Mouse (Mus musculus) mesoderm, embryonic 11.5 days (tissue): ENCODE measurements around the gene Hfe.

Experiments used
- DNase-seq: peaks from one replicate; pipeline ENCODE4 v3.0.0-alpha.2; 2012; ENCODE audit warnings: low read depth, low spot score

Gene Hfe

DNA sequence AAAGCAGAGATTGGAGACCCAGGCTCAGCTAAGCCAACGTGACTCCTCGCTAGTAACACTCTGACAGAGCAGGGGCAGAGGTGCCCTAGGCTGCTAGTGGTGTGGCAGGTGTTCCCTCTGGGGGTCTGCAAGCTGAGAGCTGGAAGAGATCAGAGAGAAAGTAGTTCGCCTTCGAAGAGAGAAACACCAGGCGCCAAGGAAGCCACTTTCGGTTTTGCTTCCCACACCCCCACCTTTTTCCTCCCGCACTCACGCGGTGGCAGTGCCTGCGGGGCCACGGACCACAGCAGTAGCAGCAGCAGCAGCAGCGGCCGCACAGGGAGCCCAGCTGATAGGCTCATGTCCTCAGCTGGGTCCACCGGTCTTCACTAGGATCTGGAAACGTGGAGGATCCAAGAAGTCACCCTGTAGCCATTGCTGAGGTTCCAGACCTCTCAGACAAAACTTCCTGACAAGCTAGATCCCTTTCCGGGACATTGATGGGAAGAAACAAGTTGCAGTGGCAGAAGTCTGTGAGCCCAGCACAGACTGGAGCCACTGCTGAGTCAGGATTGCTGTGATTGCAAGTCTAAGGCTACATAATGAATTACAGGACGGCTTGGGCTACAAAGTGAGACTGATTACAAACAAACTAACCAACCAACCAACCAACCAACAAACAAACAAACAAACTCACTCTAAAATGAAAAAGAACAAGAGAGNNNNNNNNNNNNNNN is at the start of gene Hfe:
TSS of gene Hfe (minus strand) at position 481 of the 716 bp plus-strand sequence.
- peak; percentile 47 for DNase-seq

DNA sequence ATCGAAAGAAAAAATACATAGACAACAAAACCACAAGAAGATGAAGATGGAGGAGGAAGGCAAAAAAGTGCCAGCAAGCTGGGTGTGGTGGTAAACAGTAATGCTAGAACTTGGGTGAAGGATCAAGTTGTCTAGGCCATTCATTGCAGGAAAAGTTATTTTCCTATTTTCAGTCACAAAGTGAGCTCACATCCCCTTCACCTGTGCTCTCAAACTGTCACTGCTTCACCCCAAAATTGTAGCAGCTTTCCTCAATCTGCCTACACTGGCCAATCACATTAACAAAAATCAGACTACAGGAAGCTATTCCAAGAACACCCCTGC is 49.2 kb upstream of the Hfe start:
- DNase-seq = peak; percentile 61

DNA sequence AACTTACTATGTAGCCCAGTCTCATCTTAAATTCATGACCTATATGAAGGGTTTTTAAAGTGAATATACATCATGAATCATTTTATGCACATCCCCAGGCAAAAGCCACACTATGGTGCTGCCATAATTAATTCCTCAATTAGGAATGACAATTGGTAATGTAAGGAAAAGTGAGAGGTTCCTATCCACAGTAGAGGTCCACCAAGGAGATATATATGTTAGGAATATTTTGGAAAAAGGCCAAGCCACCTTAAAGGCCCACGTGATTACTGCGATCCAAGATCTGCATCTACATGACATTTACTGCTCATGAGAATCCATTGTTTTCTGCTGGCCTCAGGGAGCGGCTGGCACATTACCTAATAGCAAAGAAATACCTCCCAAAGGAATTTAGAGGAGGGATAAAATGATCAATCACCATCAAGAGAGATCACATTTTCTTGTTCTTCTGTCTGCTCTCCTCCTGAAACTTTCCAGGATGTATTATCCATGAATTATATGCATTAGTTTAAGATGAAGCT is 48.7 kb upstream of the Hfe start:
- DNase-seq = no peak

DNA sequence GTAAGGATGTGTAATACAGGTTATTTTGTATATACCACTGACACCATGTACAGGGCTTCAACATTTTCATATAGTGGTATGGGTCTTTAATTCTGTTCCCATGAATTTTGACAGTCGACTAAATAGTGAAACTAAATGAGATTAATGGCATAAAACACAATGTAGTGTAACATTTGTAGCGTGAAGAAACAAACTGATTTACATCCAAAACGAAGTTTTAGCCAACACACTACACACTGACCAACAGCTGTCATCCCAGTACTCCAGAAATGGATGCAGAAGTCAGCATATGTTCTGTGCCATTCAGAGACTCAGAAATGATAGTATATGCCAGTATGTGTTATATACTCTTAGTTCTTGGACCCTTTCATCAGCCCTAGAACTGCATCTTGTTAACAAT is 47.3 kb upstream of the Hfe start:
- DNase-seq = no peak

DNA sequence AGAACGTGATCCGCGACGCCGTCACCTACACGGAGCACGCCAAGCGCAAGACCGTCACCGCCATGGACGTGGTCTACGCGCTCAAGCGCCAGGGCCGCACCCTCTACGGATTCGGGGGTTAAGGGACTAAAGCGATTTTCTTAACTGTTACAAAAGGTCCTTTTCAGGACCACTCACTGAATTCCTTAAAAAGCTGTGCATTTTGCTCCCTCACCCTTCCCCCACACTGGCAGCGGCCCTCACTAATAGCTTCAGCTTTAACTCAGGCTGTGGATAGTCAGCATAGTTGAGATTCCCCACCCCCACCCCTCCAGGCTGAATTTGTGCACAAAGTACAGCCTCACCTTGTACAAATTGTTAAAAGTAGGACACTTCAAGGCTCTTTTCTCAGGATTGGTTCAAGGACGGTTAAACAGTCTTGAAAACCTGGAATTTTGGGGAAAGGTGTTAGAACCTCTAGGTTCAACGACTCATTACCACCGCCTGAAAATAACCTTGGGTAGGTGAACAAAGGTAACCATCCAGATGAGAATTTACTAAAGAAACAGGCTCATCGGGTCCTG is 46.6 kb upstream of the Hfe start:
- peak; percentile 62 for DNase-seq

DNA sequence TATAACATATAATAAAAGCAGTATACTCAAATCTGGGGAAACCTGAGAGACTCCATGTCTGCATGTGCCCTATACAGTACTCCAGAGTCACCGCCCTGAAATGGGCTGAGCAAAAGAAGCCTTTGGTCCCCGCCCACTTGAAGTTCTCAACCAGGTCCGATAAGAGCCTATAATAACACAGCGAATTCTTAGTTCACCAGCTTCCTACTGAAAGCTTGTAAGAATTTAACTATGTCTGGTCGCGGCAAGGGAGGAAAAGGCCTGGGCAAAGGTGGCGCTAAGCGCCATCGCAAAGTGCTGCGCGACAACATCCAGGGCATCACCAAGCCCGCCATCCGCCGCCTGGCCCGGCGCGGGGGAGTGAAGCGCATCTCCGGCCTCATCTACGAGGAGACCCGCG is 46.1 kb upstream of the Hfe start, which contains the start of gene Hist1h4b:
TSS of gene Hist1h4b (plus strand) at position 224 of the 400 bp plus-strand sequence.
- peak; percentile 90 for DNase-seq

DNA sequence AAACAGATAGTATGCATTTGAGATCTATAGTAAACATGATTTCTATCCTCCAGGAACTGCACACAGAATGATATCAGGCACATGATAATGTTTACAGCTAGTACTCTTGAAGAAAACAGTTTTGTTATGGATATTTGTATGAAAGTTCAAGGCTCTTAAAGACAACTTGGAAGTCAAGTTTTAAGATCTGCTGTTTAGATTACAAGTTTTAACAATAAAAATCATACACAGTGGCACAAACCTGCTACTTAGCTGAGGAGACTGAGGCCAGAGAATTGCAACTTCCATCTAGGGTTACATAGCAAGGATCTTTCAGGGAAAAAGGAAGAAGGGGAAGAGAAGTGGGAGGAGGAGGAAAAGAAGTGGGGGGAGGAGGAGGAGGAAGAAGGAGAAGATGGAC is 44.3 kb upstream of the Hfe start:
- DNase-seq = no peak

DNA sequence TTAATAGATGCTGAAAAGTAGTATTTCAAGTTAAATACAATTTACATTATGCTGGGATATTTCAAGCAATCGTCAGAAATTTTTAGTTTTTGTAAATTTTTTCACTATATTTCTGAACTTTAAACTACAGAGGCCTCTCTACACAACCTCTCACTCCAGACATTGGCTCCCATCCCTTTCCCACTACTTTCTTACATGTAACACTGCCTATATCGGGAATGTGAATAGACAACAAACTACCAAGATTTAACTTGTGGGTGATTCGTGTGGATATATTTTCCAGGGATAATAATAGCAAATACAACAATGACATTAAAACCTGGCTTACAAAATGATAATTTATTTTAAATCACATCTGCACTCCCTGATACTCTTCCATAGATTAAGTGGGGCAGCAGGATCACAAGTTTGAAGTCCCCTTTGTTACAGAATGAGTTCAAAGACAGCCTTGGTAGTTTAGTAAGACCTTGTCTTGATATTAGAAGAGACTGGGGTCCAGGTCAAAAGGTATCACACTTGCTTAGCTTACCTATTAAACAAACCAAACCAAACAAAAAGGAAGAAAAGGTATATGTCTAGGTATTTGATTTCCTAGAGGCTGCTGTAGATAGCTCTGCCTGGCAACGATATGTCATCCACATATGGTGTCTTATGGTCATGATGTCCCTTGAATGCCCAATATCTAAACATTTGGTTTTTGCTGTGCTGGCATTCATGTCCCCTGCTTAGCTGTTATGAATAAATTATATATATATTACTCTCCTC is 42.8 kb upstream of the Hfe start:
- no peak for DNase-seq

DNA sequence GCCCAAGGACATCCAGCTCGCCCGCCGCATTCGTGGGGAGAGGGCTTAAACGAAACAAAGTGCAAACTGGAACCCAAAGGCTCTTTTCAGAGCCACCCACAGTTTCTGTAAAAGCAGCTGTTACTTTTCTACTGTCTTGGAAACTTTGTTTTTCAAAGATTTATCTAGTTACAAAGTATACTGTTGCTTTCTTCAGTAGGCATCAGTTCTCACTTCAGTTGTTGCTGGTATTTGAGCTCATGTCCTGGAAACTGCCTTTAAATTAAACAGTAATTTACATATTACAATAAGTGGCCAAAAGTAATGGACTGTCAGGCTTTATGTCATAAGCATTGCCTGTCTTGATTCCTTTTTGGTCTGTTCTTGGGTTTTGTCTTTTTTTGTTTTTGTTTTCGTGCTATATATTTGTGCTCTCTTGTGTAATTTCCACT is 42.1 kb upstream of the Hfe start:
- no peak for DNase-seq

DNA sequence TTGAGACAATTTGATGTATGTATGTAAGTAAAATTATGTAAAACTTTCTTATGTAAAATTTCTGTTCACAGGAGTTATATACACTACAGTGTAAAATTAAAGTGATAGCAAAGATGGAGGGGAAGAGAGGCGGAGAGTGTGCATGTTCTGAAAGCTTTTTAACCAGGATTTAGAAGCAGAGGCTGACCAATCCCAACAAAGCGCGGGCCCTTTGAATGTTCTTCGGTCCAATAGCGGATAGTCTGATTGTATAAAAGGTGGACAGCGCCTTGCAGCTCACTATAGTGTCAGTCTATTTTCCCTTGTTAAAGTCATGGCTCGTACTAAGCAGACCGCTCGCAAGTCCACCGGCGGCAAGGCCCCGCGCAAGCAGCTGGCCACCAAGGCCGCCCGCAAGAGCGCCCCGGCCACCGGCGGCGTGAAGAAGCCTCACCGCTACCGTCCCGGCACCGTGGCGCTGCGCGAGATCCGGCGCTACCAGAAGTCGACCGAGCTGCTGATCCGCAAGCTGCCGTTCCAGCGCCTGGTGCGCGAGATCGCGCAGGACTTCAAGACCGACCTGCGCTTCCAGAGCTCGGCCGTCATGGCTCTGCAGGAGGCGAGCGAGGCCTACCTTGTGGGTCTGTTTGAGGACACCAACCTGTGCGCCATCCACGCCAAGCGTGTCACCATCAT is 41.5 kb upstream of the Hfe start, which contains the start of gene Hist1h3b:
TSS of gene Hist1h3b (plus strand) at position 201 of the 675 bp plus-strand sequence.
- peak; percentile 94 for DNase-seq

DNA sequence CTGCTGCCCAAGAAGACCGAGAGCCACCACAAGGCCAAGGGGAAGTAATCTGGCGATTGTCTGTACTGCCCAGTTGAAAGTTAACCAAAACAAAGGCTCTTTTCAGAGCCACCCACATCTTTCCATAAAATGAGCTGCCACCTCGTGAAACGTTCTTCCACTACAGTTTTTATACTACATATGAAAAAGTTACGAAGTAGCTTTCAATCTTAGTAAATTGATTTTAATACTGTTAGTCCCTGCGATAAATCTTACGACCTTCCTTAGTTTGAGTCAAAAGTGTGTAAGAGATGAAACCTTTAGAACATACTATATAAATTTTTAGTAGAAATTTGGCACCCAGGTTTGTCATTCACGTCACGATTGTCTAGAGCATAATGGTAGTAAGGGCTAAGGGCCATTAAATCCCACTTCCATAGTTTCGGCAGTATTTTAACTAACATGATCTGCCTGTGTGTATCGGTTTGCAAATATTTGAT is 40.9 kb upstream of the Hfe start:
- peak; percentile 50 for DNase-seq

DNA sequence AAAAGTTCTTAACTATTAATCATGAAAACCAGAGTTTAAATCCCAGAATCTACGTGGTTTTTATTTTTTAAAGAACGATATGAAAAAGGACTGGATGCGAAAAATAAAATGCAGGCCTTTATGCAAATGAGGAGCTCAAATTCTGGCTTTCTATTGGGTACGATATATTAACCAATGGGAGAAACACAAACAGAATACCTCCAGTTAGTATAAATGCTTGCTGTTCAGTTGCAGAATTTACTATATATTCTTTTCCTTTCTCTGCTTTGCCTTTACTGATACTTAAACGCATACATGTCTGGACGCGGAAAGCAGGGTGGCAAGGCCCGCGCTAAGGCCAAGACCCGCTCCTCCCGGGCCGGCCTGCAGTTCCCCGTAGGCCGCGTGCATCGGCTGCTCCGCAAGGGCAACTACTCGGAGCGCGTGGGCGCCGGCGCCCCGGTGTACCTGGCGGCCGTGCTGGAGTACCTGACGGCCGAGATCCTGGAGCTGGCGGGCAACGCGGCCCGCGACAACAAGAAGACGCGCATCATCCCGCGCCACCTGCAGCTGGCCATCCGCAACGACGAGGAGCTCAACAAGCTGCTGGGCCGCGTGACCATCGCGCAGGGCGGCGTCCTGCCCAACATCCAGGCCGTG is 40.3 kb upstream of the Hfe start, which contains the start of gene Hist1h2ab:
TSS of gene Hist1h2ab (plus strand) at position 288 of the 639 bp plus-strand sequence.
- peak; percentile 74 for DNase-seq

DNA sequence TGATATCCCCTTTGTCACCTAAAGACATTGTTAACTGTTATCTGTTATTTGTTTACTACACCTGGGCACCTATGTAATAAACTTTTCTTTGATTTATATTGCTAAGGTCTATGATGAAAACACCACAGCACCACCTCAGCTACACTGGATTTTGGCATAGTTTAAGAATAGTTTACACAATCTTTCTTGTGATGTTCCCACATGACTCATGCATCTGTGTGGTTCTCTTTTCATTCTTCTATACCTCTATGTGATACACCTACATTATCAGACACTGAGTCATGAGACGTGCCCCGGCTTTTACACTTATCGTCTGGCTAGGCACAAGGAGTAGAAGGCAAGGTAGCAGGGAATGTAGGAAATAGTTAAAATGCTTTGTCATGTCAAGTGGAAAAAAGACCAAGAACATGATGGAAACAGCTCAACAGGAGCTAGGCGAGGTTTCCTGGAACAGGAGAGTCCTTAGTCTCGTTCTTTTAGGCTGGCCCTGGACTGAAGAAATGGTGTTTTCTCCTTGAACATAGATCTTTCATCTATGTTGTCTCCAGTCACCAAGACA is 39.0 kb upstream of the Hfe start:
- DNase-seq = no peak

DNA sequence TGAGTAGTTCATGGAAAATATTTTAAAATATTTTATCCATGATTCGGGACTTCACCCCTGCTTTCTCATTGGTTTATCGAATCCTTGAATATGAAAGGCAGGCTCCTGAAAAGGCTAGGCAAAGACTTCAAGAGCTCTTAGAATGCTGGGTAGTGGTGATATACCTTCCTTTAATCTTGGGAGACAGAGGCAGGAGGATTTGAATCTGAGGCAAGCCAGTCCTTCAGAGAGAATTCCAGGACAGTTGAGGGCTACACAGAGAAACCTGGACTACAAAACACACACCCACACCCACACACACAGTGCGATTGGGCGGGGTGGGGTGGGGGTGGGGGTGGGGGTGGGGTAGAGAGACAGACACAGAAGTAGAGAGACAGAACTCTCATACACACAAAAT is 37.2 kb upstream of the Hfe start:
- DNase-seq = no peak

DNA sequence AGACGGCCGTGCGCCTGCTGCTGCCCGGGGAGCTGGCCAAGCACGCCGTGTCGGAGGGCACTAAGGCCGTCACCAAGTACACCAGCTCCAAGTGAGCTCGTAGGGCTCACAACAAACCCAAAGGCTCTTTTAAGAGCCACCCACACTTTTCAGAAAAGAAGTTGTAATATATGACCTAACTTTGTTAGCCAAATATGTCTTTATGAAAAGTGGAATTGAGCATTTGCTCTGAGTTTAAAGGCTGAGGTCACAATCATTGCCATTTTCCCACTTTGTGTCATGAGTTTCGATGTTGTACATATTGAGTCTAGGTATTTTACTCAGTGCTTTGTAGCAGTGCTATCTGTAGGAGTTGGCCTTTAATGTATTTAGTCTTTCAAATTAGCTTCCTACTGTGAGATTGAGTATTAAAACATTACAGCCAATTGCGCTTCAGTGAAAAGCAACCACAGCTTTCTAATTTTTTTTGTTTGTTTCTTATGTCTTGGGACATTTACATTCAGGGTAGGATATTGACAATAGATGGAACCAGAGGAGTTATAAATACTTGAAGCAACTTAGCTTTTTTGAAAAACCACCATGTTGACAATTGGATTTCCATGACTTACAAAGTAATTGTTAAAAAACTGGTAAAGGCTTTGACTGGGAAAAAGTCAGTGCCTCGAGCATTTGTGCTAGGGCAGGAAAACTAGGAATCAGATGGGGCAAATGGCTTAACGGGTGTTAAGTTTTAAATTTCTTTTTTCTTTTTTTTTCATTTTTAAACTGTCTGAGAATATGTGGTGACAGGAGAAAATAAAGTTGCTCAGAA is 36.6 kb upstream of the Hfe start:
- DNase-seq = peak; percentile 24

DNA sequence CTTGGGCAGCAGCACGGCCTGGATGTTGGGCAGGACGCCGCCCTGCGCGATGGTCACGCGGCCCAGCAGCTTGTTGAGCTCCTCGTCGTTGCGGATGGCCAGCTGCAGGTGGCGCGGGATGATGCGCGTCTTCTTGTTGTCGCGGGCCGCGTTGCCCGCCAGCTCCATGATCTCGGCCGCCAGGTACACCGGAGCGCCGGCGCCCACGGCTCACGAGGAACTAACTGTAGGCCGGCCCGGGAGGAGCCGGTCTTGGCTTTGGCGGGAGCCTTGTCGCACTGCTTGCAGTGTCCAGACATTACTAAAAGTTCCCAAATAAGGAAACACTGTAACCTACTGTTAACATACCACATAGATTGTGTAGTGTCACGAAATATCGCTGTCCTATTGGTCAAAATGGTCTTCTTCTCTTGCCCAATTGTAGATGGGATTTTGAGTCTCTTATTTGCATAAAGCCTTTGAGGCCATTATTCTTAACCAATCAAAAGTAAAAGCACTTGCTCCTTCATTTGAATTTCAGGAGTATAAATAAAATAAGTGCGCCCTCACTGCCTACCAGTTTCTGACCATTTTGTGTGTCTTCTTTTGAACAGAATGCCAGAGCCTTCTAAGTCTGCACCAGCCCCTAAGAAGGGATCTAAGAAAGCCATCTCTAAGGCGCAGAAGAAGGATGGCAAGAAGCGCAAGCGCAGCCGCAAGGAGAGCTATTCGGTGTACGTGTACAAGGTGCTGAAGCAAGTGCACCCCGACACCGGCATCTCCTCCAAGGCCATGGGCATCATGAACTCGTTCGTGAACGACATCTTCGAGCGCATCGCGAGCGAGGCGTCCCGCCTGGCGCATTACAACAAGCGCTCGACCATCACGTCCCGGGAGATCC is 35.8 kb upstream of the Hfe start, which contains the start of gene Hist1h2bb:
TSS of gene Hist1h2bb (plus strand) at position 534 of the 880 bp plus-strand sequence.
- DNase-seq = peak; percentile 88

DNA sequence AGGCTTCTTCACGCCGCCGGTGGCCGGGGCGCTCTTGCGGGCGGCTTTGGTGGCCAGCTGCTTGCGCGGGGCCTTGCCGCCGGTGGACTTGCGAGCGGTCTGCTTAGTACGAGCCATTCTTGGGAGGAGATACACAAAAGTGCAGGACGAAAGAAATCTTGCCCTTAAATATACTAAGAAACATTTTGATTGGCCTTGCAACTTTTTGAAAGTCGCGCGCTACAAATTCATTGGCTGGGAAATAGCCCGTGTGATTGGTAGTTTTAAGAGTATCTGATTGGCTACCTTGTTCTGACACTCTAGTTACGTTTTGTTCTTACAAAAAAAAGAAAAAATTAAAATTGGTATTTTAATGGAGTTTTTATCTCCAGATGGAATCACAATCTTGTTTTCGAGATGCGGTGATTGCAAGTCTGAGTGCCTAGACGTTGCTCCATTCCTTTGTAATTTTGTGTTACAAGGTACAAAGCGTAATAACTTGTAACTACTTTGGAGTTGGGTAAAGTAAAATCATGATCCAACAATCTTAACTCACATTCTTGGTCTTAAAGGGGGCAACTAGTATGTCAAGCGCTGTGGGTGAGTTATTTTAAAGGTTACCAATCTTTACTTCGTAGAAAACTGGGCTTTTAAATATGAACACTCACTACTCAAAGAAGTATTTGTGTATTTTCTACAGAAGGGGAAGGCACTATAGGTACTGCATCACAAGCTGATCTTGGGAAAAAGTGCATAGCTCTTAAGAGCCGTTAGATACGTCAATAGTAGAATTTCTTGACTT is 34.9 kb upstream of the Hfe start, which contains the start of gene Hist1h3c:
TSS of gene Hist1h3c (minus strand) at position 222 of the 781 bp plus-strand sequence.
- peak; percentile 93 for DNase-seq
